Mouse (Mus musculus): ENCODE data around the gene Ttc28. TPM values are rescaled to one million over a fixed set of nuclear protein-coding genes. Genes with fewer than 3 reads are reported as not detected.

Gene Ttc28
- total and polyA plus RNA-seq, 2 experiments, result 0.81 to 0.83 TPM

DNA sequence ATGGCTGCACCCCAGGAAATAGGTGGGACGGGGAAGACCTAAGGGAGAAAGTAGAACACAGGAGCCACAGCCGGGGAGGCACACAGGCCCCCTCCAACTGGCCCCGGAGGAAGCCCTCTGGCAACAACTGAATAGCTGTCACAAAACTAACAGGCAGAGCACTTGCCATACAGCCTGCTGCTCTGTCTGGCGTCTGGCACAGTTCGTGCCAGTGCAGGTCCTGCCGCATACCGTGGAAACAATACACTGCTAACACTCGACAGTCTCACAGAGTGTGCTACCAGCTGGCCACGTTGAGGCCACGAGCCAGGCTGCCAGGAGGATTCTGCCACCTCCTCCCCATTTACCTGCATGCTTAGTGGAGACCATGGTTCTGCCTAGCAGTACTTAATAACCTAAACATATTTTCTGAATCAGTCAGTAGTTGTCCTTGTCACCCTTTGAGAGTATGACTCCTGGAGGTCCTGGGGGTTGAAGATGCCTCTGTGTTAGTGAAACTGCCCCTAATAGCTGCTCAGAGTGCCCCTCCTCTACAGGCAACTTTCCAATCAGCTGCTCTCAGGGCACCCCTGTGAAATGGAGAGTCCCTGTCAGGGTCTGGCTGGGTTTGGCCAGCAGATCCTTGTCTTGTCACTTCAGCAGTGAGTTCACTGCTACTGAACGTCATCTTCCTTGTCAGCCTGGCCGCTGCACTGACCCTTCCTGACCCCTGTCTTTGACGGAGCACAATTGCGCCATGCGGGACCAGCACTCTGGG, 390.8 kb downstream of the Ttc28 start:
- 67% methylated on average over 15 of the region's 15 CpGs for WGBS

GRCm38 (mm10) chr5:111273589-111273988, 394.0 kb downstream of the Ttc28 start:
- H3K36me3 ChIP-seq (ENCODE audit: control insufficient read depth, insufficient read depth, low read length), result no peaks in the 10 kb centered on the region
- no peaks in the 10 kb centered on the region for H3K79me2 ChIP-seq (ENCODE audit: control insufficient read depth, insufficient read depth, low read length)
- H3K27me3 ChIP-seq (ENCODE audit: control insufficient read depth, insufficient read depth, low read length), result no peaks in the 10 kb centered on the region
- 28% methylated on average over 10 of the region's 10 CpGs for WGBS
- no peak overlapping the region for H3K27ac ChIP-seq (replicated peaks; ENCODE audit: insufficient read depth, low read depth, low read length)
- no peak for TF ChIP-seq POLR2A (IDR thresholded peaks at IDR 0.05; ENCODE audit: extremely low read depth, insufficient read depth, low read length)
- peak; percentile 97 for TF ChIP-seq CTCF (IDR thresholded peaks at IDR 0.05; ENCODE audit: low read depth, low read length)
- no peak overlapping the region for H3K9ac ChIP-seq (ENCODE audit: low read depth, low read length)
- peak; percentile 45 for DNase-seq (ENCODE audit: extremely low read depth, low read depth, low spot score)
- no peak overlapping the region for H3K4me3 ChIP-seq (ENCODE audit: insufficient read depth, low read depth, low read length)
- H3K4me1 ChIP-seq (ENCODE audit: control insufficient read depth, insufficient read depth, low read length), result no peaks in the 10 kb centered on the region

More for the DNA sequence above, 390.8 kb downstream of the Ttc28 start:
- DNase-seq (ENCODE audit: extremely low read depth, low read depth, low spot score), result no peak
- Histone ChIP-seq H3K36me3 (ENCODE audit: control insufficient read depth, insufficient read depth, low read length) (no peaks in the 10 kb centered on the region), H3K4me3 (ENCODE audit: insufficient read depth, low read depth, low read length) (no peak overlapping the region), H3K9ac (ENCODE audit: low read depth, low read length) (no peak overlapping the region), H3K27me3 (ENCODE audit: control insufficient read depth, insufficient read depth, low read length) (no peaks in the 10 kb centered on the region), H3K79me2 (ENCODE audit: control insufficient read depth, insufficient read depth, low read length) (no peaks in the 10 kb centered on the region), H3K27ac (replicated peaks; ENCODE audit: insufficient read depth, low read depth, low read length) (no peak overlapping the region), H3K4me1 (ENCODE audit: control insufficient read depth, insufficient read depth, low read length) (no peaks in the 10 kb centered on the region)
- TF ChIP-seq CTCF (IDR thresholded peaks at IDR 0.05; ENCODE audit: low read depth, low read length), result no peak
- no peak for TF ChIP-seq POLR2A (IDR thresholded peaks at IDR 0.05; ENCODE audit: extremely low read depth, insufficient read depth, low read length)

DNA sequence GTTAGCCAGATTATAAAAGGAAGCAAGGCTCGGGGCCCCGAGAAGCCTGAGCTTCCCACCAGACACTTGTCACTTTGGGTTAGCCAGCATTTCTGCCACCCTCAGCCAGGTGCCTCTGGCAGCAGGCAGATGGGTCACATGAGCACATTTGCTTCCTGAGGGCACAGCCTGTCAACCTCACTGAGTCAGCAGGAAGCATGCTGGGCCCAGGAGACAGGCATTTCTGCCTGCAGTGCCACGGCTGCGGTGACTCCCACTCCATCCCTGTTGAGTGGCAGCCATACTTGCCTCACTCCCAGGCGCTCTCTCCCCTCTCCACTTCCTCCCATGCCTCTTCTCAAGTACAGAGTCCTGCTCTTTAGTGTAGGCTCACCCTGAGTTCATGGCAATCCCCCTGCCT, 395.3 kb downstream of the Ttc28 start:
- TF ChIP-seq CTCF (IDR thresholded peaks at IDR 0.05; ENCODE audit: low read depth, low read length) (no peak), POLR2A (IDR thresholded peaks at IDR 0.05; ENCODE audit: extremely low read depth, insufficient read depth, low read length) (no peak)
- Histone ChIP-seq H3K36me3 (ENCODE audit: control insufficient read depth, insufficient read depth, low read length) (no peaks in the 10 kb centered on the region), H3K4me3 (ENCODE audit: insufficient read depth, low read depth, low read length) (no peak overlapping the region), H3K27ac (replicated peaks; ENCODE audit: insufficient read depth, low read depth, low read length) (no peak overlapping the region), H3K9ac (ENCODE audit: low read depth, low read length) (no peak overlapping the region), H3K27me3 (ENCODE audit: control insufficient read depth, insufficient read depth, low read length) (no peaks in the 10 kb centered on the region), H3K4me1 (ENCODE audit: control insufficient read depth, insufficient read depth, low read length) (no peaks in the 10 kb centered on the region), H3K79me2 (ENCODE audit: control insufficient read depth, insufficient read depth, low read length) (no peaks in the 10 kb centered on the region)
- WGBS, result 88% methylated on average over 5 of the region's 5 CpGs
- no peak for DNase-seq (ENCODE audit: extremely low read depth, low read depth, low spot score)

- no peak for TF ChIP-seq POLR2A (IDR thresholded peaks at IDR 0.05; ENCODE audit: extremely low read depth, insufficient read depth, low read length)
- TF ChIP-seq CTCF (IDR thresholded peaks at IDR 0.05; ENCODE audit: low read depth, low read length), result no peak
- Histone ChIP-seq H3K79me2 (ENCODE audit: control insufficient read depth, insufficient read depth, low read length) (no peaks in the 10 kb centered on the region), H3K36me3 (ENCODE audit: control insufficient read depth, insufficient read depth, low read length) (no peaks in the 10 kb centered on the region), H3K27ac (replicated peaks; ENCODE audit: insufficient read depth, low read depth, low read length) (no peak overlapping the region), H3K9ac (ENCODE audit: low read depth, low read length) (no peak overlapping the region), H3K27me3 (ENCODE audit: control insufficient read depth, insufficient read depth, low read length) (no peaks in the 10 kb centered on the region), H3K4me1 (ENCODE audit: control insufficient read depth, insufficient read depth, low read length) (peaks cover 10% of the 10 kb centered on the region), H3K4me3 (ENCODE audit: insufficient read depth, low read depth, low read length) (no peak overlapping the region)
- WGBS, result 92% methylated on average over 19 of the region's 19 CpGs
- no peak for DNase-seq (ENCODE audit: extremely low read depth, low read depth, low spot score)
These were observed 405.0 kb downstream of the Ttc28 start for GRCm38 (mm10) chr5:111284420-111285175.

DNA sequence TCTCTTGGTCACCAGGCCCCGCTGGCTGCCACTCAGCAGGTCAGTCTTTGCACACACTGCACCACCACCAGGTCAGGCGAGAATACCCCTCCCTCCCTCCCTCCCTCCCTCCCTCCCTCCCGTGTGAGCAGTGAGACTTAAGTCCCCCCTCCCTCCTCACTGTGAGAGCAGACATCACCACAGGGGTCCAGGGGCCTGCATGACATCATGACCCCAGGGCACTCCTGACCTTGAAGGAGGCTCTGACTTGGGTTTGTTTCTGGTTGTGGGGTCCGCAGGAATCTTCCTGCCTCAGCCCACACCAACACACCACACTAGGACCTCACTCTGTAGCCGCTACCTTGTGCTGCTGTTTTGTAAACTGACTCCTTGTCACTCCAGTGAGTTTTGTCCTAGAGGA, 408.0 kb downstream of the Ttc28 start:
- Histone ChIP-seq H3K36me3 (ENCODE audit: control insufficient read depth, insufficient read depth, low read length) (no peaks in the 10 kb centered on the region), H3K4me3 (ENCODE audit: insufficient read depth, low read depth, low read length) (no peak overlapping the region), H3K4me1 (ENCODE audit: control insufficient read depth, insufficient read depth, low read length) (peaks cover 10% of the 10 kb centered on the region), H3K27ac (replicated peaks; ENCODE audit: insufficient read depth, low read depth, low read length) (no peak overlapping the region), H3K9ac (ENCODE audit: low read depth, low read length) (no peak overlapping the region), H3K27me3 (ENCODE audit: control insufficient read depth, insufficient read depth, low read length) (no peaks in the 10 kb centered on the region), H3K79me2 (ENCODE audit: control insufficient read depth, insufficient read depth, low read length) (no peaks in the 10 kb centered on the region)
- 36% methylated on average over 5 of the region's 5 CpGs for WGBS
- TF ChIP-seq CTCF (IDR thresholded peaks at IDR 0.05; ENCODE audit: low read depth, low read length) (no peak), POLR2A (IDR thresholded peaks at IDR 0.05; ENCODE audit: extremely low read depth, insufficient read depth, low read length) (no peak)
- peak; percentile 32 for DNase-seq (ENCODE audit: extremely low read depth, low read depth, low spot score)
